Mouse (Mus musculus): ENCODE results near the gene Cdk11b. TPM values are rescaled to one million over a fixed set of nuclear protein-coding genes. Genes with fewer than 3 reads are reported as not detected.

The Cdk11b gene
- polyA plus RNA-seq, 1 experiment from 2014 or later, result 69.4 TPM

GRCm38 (mm10) chr4:155653451-155654182 is 29.0 kb downstream of the Cdk11b start:
- Histone ChIP-seq H3K4me3 (ENCODE audit: low read depth, low read length) (peak overlapping the region; percentile 38), H3K27me3 (ENCODE audit: control insufficient read depth, insufficient read depth, low read length) (peaks cover 41% of the 10 kb centered on the region), H3K9ac (ENCODE audit: low read length) (peak overlapping the region; percentile 73; the same call in 1 of the 2 replicates), H3K27ac (replicated peaks; ENCODE audit: low read depth, low read length) (no peak overlapping the region), H3K36me3 (ENCODE audit: control insufficient read depth, insufficient read depth, low read length) (peaks cover 17% of the 10 kb centered on the region), H3K9me3 (ENCODE audit: control insufficient read depth, low read length) (no peaks in the 10 kb centered on the region), H3K4me2 (ENCODE audit: low read depth, severe bottlenecking) (peak overlapping the region; percentile 77), H3K4me1 (ENCODE audit: control insufficient read depth, insufficient read depth, low read length) (peaks cover 30% of the 10 kb centered on the region)
- WGBS, result 3% methylated on average over 31 of the region's 31 CpGs
- peak; percentile 27 for ATAC-seq (ENCODE audit: insufficient number of reproducible peaks, low FRiP score, low TSS enrichment, low read depth)
- peak; percentile 63 for DNase-seq (ENCODE audit: low spot score)

- Histone ChIP-seq H3K9ac (ENCODE audit: low read length) (peak overlapping the region; percentile 23; the same call in 1 of the 2 replicates), H3K36me3 (ENCODE audit: control insufficient read depth, insufficient read depth, low read length) (peaks cover 13% of the 10 kb centered on the region), H3K4me1 (ENCODE audit: control insufficient read depth, insufficient read depth, low read length) (peaks cover 30% of the 10 kb centered on the region), H3K27me3 (ENCODE audit: control insufficient read depth, insufficient read depth, low read length) (peaks cover 41% of the 10 kb centered on the region), H3K4me3 (ENCODE audit: low read depth, low read length) (peak overlapping the region; percentile 38), H3K27ac (replicated peaks; ENCODE audit: low read depth, low read length) (no peak overlapping the region), H3K9me3 (ENCODE audit: control insufficient read depth, low read length) (no peaks in the 10 kb centered on the region), H3K4me2 (ENCODE audit: low read depth, severe bottlenecking) (peak overlapping the region; percentile 77)
- WGBS, result 2% methylated on average over 6 of the region's 6 CpGs
- DNase-seq (ENCODE audit: low spot score), result no peak
- ATAC-seq (ENCODE audit: insufficient number of reproducible peaks, low FRiP score, low TSS enrichment, low read depth), result no peak
Observed at GRCm38 (mm10) chr4:155654183-155654455, 29.5 kb downstream of the Cdk11b start.

GRCm38 (mm10) chr4:155654456-155655298 is 30.0 kb downstream of the Cdk11b start:
- Histone ChIP-seq H3K4me1 (ENCODE audit: control insufficient read depth, insufficient read depth, low read length) (peaks cover 30% of the 10 kb centered on the region), H3K36me3 (ENCODE audit: control insufficient read depth, insufficient read depth, low read length) (peaks cover 13% of the 10 kb centered on the region)
- WGBS, result 2% methylated on average over 50 of the region's 52 CpGs

GRCm38 (mm10) chr4:155656214-155656751 is 31.6 kb downstream of the Cdk11b start:
- H3K27ac ChIP-seq (replicated peaks; ENCODE audit: low read depth, low read length), result no peak overlapping the region
- no peaks in the 10 kb centered on the region for H3K9me3 ChIP-seq (ENCODE audit: control insufficient read depth, low read length)
- 88% methylated on average over 13 of the region's 13 CpGs for WGBS
- H3K4me3 ChIP-seq (ENCODE audit: low read depth, low read length), result no peak overlapping the region
- DNase-seq (ENCODE audit: low spot score), result no peak
- peaks cover 41% of the 10 kb centered on the region for H3K27me3 ChIP-seq (ENCODE audit: control insufficient read depth, insufficient read depth, low read length)
- no peak for ATAC-seq (ENCODE audit: insufficient number of reproducible peaks, low FRiP score, low TSS enrichment, low read depth)
- peaks cover 30% of the 10 kb centered on the region for H3K4me1 ChIP-seq (ENCODE audit: control insufficient read depth, insufficient read depth, low read length)
- H3K36me3 ChIP-seq (ENCODE audit: control insufficient read depth, insufficient read depth, low read length), result peaks cover 7% of the 10 kb centered on the region
- no peak overlapping the region for H3K9ac ChIP-seq (ENCODE audit: low read length)
- no peak overlapping the region for H3K4me2 ChIP-seq (ENCODE audit: low read depth, severe bottlenecking)

More at GRCm38 (mm10) chr4:155654456-155655298, 30.0 kb downstream of the Cdk11b start:
- Histone ChIP-seq H3K27me3 (ENCODE audit: control insufficient read depth, insufficient read depth, low read length) (peaks cover 41% of the 10 kb centered on the region), H3K9me3 (ENCODE audit: control insufficient read depth, low read length) (no peaks in the 10 kb centered on the region), H3K4me3 (ENCODE audit: low read depth, low read length) (peak overlapping the region; percentile 38), H3K9ac (ENCODE audit: low read length) (peak overlapping the region; percentile 49), H3K27ac (replicated peaks; ENCODE audit: low read depth, low read length) (no peak overlapping the region), H3K4me2 (ENCODE audit: low read depth, severe bottlenecking) (peak overlapping the region; percentile 77)
- DNase-seq (ENCODE audit: low spot score), result peak; percentile 72
- peak; percentile 60; the same call in 1 of the 2 replicates for ATAC-seq (ENCODE audit: insufficient number of reproducible peaks, low FRiP score, low TSS enrichment, low read depth)

GRCm38 (mm10) chr4:155658961-155659360 is 34.3 kb downstream of the Cdk11b start:
- 92% methylated on average over 10 of the region's 10 CpGs for WGBS

GRCm38 (mm10) chr4:155660641-155661040 is 36.0 kb downstream of the Cdk11b start:
- DNase-seq (ENCODE audit: low spot score) (no peak), ATAC-seq (ENCODE audit: insufficient number of reproducible peaks, low FRiP score, low TSS enrichment, low read depth) (no peak)
- no peak overlapping the region for H3K4me3 ChIP-seq (ENCODE audit: low read depth, low read length)
- 93% methylated on average over 12 of the region's 12 CpGs for WGBS
- no peak overlapping the region for H3K27ac ChIP-seq (replicated peaks; ENCODE audit: low read depth, low read length)
- H3K9ac ChIP-seq (ENCODE audit: low read length), result no peak overlapping the region
- no peak overlapping the region for H3K4me2 ChIP-seq (ENCODE audit: low read depth, severe bottlenecking)
- H3K4me1 ChIP-seq (ENCODE audit: control insufficient read depth, insufficient read depth, low read length), result no peaks in the 10 kb centered on the region
- H3K36me3 ChIP-seq (ENCODE audit: control insufficient read depth, insufficient read depth, low read length), result 0 out of 2 replicates have a peak, but pooled peaks cover 8% of the 10 kb centered on the region
- H3K27me3 ChIP-seq (ENCODE audit: control insufficient read depth, insufficient read depth, low read length), result peaks cover 4% of the 10 kb centered on the region
- no peaks in the 10 kb centered on the region for H3K9me3 ChIP-seq (ENCODE audit: control insufficient read depth, low read length)

More at GRCm38 (mm10) chr4:155658961-155659360, 34.3 kb downstream of the Cdk11b start:
- no peak overlapping the region for H3K27ac ChIP-seq (replicated peaks; ENCODE audit: low read depth, low read length)
- peaks cover 18% of the 10 kb centered on the region for H3K27me3 ChIP-seq (ENCODE audit: control insufficient read depth, insufficient read depth, low read length)
- 0 out of 2 replicates have a peak, but pooled peaks cover 8% of the 10 kb centered on the region for H3K36me3 ChIP-seq (ENCODE audit: control insufficient read depth, insufficient read depth, low read length)
- ATAC-seq (ENCODE audit: insufficient number of reproducible peaks, low FRiP score, low TSS enrichment, low read depth) (no peak), DNase-seq (ENCODE audit: low spot score) (no peak)
- no peak overlapping the region for H3K9ac ChIP-seq (ENCODE audit: low read length)
- H3K4me3 ChIP-seq (ENCODE audit: low read depth, low read length), result no peak overlapping the region
- H3K4me2 ChIP-seq (ENCODE audit: low read depth, severe bottlenecking), result no peak overlapping the region
- H3K9me3 ChIP-seq (ENCODE audit: control insufficient read depth, low read length), result no peaks in the 10 kb centered on the region
- peaks cover 13% of the 10 kb centered on the region for H3K4me1 ChIP-seq (ENCODE audit: control insufficient read depth, insufficient read depth, low read length)

- H3K9ac ChIP-seq (ENCODE audit: low read length), result no peak overlapping the region
- no peak overlapping the region for H3K4me3 ChIP-seq (ENCODE audit: low read depth, low read length)
- no peak overlapping the region for H3K27ac ChIP-seq (replicated peaks; ENCODE audit: low read depth, low read length)
- H3K4me2 ChIP-seq (ENCODE audit: low read depth, severe bottlenecking), result no peak overlapping the region
- ATAC-seq (ENCODE audit: insufficient number of reproducible peaks, low FRiP score, low TSS enrichment, low read depth) (no peak), DNase-seq (ENCODE audit: low spot score) (no peak)
- H3K4me1 ChIP-seq (ENCODE audit: control insufficient read depth, insufficient read depth, low read length), result peaks cover 5% of the 10 kb centered on the region; the same call in 1 of the 2 replicates
- no peaks in the 10 kb centered on the region for H3K27me3 ChIP-seq (ENCODE audit: control insufficient read depth, insufficient read depth, low read length)
- H3K36me3 ChIP-seq (ENCODE audit: control insufficient read depth, insufficient read depth, low read length), result 0 out of 2 replicates have a peak, but pooled peaks cover 3% of the 10 kb centered on the region
- H3K9me3 ChIP-seq (ENCODE audit: control insufficient read depth, low read length), result no peaks in the 10 kb centered on the region
Observed at GRCm38 (mm10) chr4:155666903-155667302, 42.2 kb downstream of the Cdk11b start.

Measured in limb, embryonic 11.5 days (tissue).